Mouse (Mus musculus) erythroblast, embryonic 14.5 days (primary cell): ENCODE results near the gene Tmem19. TPM values are rescaled to one million over a fixed set of nuclear protein-coding genes. Genes with fewer than 3 reads are reported as not detected.

Experiments
- H3K27me3 ChIP-seq: 2 replicates; pipeline ENCODE4 v1.6.1; 2012; ENCODE audit warnings: inconsistent platforms; ENCODE audit not compliant: control insufficient read depth
- H3K36me3 ChIP-seq: 2 replicates; pipeline ENCODE4 v1.6.1; 2012; ENCODE audit warnings: mild to moderate bottlenecking, inconsistent platforms; ENCODE audit not compliant: control insufficient read depth
- H3K4me1 ChIP-seq: 2 replicates; pipeline ENCODE4 v1.6.1; 2012; ENCODE audit warnings: inconsistent platforms; ENCODE audit not compliant: control insufficient read depth
- H3K4me3 ChIP-seq: replicated peaks from 2 replicates; pipeline ENCODE3; 2012; ENCODE audit warnings: moderate library complexity, mild to moderate bottlenecking, inconsistent platforms
- H3K9me3 ChIP-seq: 2 replicates; pipeline ENCODE4 v1.6.1; 2012; ENCODE audit warnings: low read length, inconsistent platforms, mixed read lengths; ENCODE audit not compliant: control insufficient read depth
- GATA1 ChIP-seq: IDR thresholded peaks from 2 replicates; pipeline ENCODE4 v1.6.1; 2012; ENCODE audit warnings: low read length, inconsistent platforms, mixed read lengths
- TAL1 ChIP-seq: IDR thresholded peaks from 3 replicates; pipeline ENCODE4 v1.6.1; 2012; ENCODE audit warnings: low read length, inconsistent platforms, mixed read lengths
- polyA plus RNA-seq: library from polyadenylated mRNA; stranded (reverse); fragments of >175 nt; gene quantifications from 2 replicates; pipeline ENCODE4 v1.2.3, GENCODE M21; 2012

Gene Tmem19
- polyA plus RNA-seq, 1 experiment, result 0.15 TPM

DNA sequence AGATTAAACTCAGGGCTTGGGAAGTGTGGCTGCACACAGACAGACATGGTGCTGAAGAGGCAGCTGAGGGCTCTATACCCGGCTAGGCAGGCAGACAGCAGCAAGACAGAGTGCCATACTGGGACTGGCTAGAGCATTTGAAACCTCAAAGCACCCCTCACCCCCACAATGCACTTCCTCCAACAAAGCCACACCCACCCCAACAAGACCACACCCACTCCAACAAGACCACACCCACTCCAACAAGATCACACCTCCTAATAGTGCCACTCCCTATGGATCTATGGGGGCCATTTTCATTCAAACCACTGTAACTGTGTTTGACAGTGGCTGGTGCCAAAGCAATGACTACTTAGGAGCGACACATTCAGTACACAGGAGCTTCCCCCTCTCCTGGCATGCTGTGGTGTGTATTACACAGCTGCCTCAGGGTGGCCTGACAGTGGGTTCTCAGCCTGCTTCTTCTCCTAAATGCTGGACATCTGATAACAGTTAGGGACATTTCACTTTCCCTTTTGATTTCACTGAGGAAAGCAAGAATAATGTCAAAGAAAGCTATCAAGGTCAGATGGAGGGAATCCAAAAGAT, 11.4 kb downstream of the Tmem19 start:
- H3K4me3 ChIP-seq, result no peak overlapping the region
- peaks cover 12% of the 10 kb centered on the region for H3K4me1 ChIP-seq
- H3K36me3 ChIP-seq, result peaks cover 4% of the 10 kb centered on the region
- no peak for TF ChIP-seq GATA1
- TF ChIP-seq TAL1, result no peak
- no peaks in the 10 kb centered on the region for H3K27me3 ChIP-seq
- no peaks in the 10 kb centered on the region for H3K9me3 ChIP-seq

GRCm38 (mm10) chr10:115349509-115349908, 12.8 kb downstream of the Tmem19 start:
- H3K36me3 ChIP-seq, result peaks cover 6% of the 10 kb centered on the region
- H3K27me3 ChIP-seq, result no peaks in the 10 kb centered on the region
- H3K4me3 ChIP-seq, result no peak overlapping the region
- H3K4me1 ChIP-seq, result peaks cover 15% of the 10 kb centered on the region
- TF ChIP-seq TAL1, result no peak
- H3K9me3 ChIP-seq, result peaks cover 4% of the 10 kb centered on the region; the same call in 1 of the 2 replicates

DNA sequence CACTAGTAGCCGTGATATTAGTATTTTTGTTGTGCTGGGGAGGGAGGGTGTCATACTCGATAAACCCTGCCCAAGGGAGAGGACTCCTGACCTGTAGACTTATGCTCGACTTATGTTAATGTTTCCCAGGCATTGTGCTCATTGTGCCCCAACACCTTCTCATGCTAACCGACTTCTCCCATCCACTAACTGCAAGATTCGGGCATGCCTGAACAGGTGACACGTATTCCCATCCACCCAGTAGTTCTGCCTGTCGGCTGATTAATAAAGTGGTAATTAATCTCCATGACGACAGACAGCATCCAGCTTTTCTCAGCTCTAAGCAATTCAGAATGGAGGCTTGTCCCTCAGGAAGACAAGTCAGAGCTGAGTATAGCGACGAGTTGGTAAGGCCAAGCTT, 13.3 kb downstream of the Tmem19 start:
- no peaks in the 10 kb centered on the region for H3K27me3 ChIP-seq
- TF ChIP-seq TAL1 (no peak), GATA1 (no peak)
- H3K4me3 ChIP-seq, result no peak overlapping the region
- H3K4me1 ChIP-seq, result peaks cover 15% of the 10 kb centered on the region
- peaks cover 4% of the 10 kb centered on the region; the same call in 1 of the 2 replicates for H3K9me3 ChIP-seq
- peaks cover 6% of the 10 kb centered on the region for H3K36me3 ChIP-seq

DNA sequence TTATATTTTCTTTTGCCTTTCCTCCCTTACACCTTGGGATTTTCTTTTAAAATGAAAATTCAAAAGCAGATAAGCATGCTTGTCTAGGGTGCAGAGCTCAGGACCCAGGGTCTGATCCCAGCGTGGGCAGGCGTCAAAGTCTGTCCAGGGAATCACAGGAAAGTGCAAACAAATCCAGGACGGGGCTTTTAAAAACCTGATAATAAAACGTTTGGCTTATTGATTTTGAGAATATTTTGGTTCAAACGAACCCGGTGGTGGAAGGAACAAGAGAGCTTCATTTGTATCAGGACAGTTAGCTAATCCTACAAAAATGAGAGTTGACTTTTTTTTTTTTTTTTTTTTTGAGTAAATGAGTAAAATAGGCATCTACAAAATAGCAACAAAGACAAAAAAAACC, 14.2 kb downstream of the Tmem19 start:
- TF ChIP-seq TAL1, result no peak
- peaks cover 15% of the 10 kb centered on the region for H3K4me1 ChIP-seq
- H3K4me3 ChIP-seq, result no peak overlapping the region
- peaks cover 4% of the 10 kb centered on the region; the same call in 1 of the 2 replicates for H3K9me3 ChIP-seq
- peaks cover 6% of the 10 kb centered on the region for H3K36me3 ChIP-seq
- H3K27me3 ChIP-seq, result no peaks in the 10 kb centered on the region

GRCm38 (mm10) chr10:115346444-115346843, 15.9 kb downstream of the Tmem19 start:
- Histone ChIP-seq H3K27me3 (no peaks in the 10 kb centered on the region), H3K9me3 (peaks cover 4% of the 10 kb centered on the region; the same call in 1 of the 2 replicates), H3K36me3 (peaks cover 16% of the 10 kb centered on the region), H3K4me3 (no peak overlapping the region), H3K4me1 (peaks cover 15% of the 10 kb centered on the region)
- no peak for TF ChIP-seq GATA1
- no peak for TF ChIP-seq TAL1

- H3K9me3 ChIP-seq, result peaks cover 4% of the 10 kb centered on the region; the same call in 1 of the 2 replicates
- peaks cover 5% of the 10 kb centered on the region for H3K4me1 ChIP-seq
- peaks cover 17% of the 10 kb centered on the region for H3K36me3 ChIP-seq
- TF ChIP-seq GATA1, result no peak
- TF ChIP-seq TAL1, result no peak
- no peak overlapping the region for H3K4me3 ChIP-seq
- H3K27me3 ChIP-seq, result no peaks in the 10 kb centered on the region
These were observed 19.4 kb downstream of the Tmem19 start for GRCm38 (mm10) chr10:115342771-115343425.

DNA sequence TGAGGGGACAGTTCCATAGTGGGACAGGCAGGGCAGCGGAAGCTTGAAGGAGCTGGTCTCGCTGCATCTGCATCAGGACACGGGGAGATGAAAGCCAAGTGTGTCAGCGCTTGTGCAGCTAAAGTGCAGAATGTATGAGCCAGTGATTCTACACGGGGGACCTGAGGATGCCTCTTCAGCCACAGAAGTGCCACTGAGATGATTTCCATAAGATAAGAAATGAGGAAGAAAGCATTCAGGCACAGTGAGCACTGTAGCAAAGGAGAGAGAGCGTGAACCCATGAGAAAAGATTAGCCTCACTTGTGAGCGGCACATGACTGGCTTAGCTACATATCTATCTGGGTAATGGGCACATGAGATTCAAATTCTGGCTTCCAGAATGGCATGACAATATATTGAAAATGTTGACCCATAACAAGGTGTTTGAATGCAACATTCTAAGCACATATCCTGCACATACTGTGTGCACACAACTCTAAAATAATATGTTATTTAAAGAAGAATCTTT, 22.4 kb downstream of the Tmem19 start:
- H3K36me3 ChIP-seq, result peaks cover 13% of the 10 kb centered on the region
- H3K27me3 ChIP-seq, result no peaks in the 10 kb centered on the region

GRCm38 (mm10) chr10:115336901-115337300, 25.4 kb downstream of the Tmem19 start:
- no peak overlapping the region for H3K4me3 ChIP-seq
- peaks cover 5% of the 10 kb centered on the region for H3K36me3 ChIP-seq
- no peaks in the 10 kb centered on the region for H3K4me1 ChIP-seq
- H3K9me3 ChIP-seq, result no peaks in the 10 kb centered on the region
- no peaks in the 10 kb centered on the region for H3K27me3 ChIP-seq
- TF ChIP-seq TAL1 (no peak), GATA1 (no peak)

More for the DNA sequence above, 22.4 kb downstream of the Tmem19 start:
- no peak for TF ChIP-seq TAL1
- TF ChIP-seq GATA1, result no peak
- no peaks in the 10 kb centered on the region for H3K9me3 ChIP-seq
- H3K4me1 ChIP-seq, result 0 out of 2 replicates have a peak, but pooled peaks cover 2% of the 10 kb centered on the region
- H3K4me3 ChIP-seq, result no peak overlapping the region

GRCm38 (mm10) chr10:115333528-115333927, 28.8 kb downstream of the Tmem19 start:
- Histone ChIP-seq H3K4me1 (no peaks in the 10 kb centered on the region), H3K27me3 (no peaks in the 10 kb centered on the region), H3K4me3 (no peak overlapping the region), H3K9me3 (no peaks in the 10 kb centered on the region), H3K36me3 (no peaks in the 10 kb centered on the region)
- TF ChIP-seq GATA1, result no peak
- TF ChIP-seq TAL1, result no peak
